Mouse (Mus musculus) left cerebral cortex, adult 11 months (tissue): Measurements from ENCODE around the gene Zmiz1.

ENCODE experiments used
- DNase-seq: peaks from one replicate; pipeline ENCODE4 v3.0.0; 2022; ENCODE audit warnings: low spot score

Gene Zmiz1

DNA sequence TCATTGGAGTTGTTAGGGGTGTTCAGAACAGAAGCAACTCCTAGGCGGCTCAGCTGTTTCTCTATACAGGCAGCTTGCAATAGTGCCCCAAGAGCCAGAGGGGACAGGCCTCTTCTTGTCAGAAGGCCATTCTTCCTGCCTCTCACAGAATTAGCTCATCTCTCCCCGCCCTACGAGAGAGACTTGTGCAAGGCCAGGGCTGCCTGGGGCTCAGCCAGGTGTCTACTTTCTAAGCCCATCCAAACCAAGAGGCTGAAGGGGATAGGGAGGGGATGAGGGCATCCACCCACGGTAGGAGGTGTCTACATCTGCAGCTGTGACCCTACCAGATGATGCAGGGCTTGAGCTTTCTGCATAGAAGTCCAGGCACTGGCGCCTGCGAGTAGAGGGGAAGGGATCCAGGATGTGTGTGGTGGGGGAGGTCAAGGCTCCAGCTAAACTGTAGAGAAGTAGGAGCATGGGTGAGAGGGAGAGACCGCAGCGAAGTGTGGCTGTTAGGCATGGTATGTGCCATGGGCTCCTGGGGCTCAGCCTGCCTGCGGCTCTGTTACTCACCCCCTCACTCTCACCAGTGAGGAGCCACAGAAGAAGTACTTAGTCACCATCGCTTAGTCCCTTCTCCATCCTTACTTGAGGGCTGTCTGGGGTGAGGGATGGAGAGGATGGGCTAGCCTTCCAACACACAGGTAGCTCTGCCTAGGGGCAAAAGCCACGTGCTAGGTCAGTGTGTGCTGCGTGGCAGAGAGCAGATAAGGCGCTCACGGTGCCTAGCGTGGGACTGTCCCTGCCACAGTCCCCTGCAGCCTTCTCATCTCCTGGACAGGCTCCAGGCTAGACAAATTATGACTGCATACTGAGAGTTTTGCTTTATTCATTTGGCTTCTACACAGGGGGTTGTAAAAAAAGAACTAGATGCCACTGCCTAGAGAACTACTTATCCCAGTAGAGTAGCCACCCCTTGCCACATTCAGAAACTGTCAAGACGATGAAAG is 130.3 kb downstream of the Zmiz1 start:
- no peak for DNase-seq

- DNase-seq: no peak
These were observed 132.0 kb downstream of the Zmiz1 start for GRCm38 (mm10) chr14:25591000-25591399.

DNA sequence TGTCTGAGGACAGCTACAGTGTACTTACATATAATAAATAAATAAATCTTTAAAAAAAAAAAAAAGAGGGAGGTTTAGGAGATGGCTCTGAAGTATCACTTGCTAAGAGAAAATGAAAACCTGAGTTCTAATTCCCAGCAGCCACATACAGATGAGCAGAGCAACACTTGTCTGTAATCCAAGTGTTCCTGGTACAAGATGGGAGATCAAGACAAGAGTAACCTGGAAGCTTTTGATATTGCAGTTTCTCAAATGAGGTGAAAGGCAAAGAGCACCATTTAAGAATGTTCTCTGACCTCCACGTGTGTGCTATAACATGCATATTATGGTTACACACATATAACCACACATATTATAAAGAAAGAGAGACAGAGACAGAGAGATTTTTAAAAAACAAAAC is 132.4 kb downstream of the Zmiz1 start:
- DNase-seq: no peak

GRCm38 (mm10) chr14:25592522-25592921 is 133.5 kb downstream of the Zmiz1 start:
- DNase-seq: no peak

GRCm38 (mm10) chr14:25593876-25594275 is 134.9 kb downstream of the Zmiz1 start:
- no peak for DNase-seq

DNA sequence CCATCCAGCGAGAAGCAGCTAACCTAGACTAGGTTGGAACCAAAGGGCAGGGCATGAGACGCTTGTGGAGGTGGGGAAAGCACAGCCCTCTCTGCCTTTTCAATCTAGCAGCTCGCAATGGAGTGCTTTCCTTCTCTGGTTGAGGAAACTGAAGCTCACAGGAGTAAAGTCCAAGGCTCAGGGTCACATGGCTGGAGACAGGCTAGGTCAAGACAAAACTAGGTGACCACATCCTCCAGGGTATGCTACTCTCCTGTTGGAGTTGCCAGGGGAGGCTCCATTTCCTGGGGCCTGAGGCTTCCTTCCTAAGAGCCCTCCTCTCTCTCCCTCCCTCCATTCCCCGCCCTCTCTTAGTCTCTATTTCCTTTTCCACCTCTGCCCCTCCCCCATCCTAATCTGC is 135.6 kb downstream of the Zmiz1 start:
- no peak for DNase-seq

GRCm38 (mm10) chr14:25598960-25599359 is 140.0 kb downstream of the Zmiz1 start:
- no peak for DNase-seq

- DNase-seq: no peak
These were observed 140.9 kb downstream of the Zmiz1 start for GRCm38 (mm10) chr14:25599934-25600333.

- no peak for DNase-seq
These were observed 141.4 kb downstream of the Zmiz1 start for GRCm38 (mm10) chr14:25600358-25600757.

DNA sequence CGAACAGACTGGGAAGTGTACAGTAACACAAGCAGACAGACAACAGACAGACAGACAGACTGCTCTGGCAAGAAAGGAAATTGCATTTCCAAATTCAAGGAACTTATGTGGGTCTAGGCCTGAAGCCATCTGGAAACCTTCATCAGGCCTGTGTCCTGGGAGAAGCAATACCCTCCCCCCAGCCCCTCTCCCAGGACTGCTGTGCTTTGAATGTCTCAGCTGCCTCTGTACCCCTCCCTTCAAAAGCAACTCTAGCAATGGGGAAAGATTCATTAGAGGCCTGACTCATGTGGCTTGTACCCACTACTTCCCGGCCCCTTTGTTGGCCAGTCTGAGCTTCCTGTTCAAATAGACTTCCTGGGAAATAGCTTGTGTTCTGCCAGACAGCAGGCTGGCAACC is 142.0 kb downstream of the Zmiz1 start:
- no peak for DNase-seq

- no peak for DNase-seq
These were observed 143.0 kb downstream of the Zmiz1 start for GRCm38 (mm10) chr14:25602018-25602417.

DNA sequence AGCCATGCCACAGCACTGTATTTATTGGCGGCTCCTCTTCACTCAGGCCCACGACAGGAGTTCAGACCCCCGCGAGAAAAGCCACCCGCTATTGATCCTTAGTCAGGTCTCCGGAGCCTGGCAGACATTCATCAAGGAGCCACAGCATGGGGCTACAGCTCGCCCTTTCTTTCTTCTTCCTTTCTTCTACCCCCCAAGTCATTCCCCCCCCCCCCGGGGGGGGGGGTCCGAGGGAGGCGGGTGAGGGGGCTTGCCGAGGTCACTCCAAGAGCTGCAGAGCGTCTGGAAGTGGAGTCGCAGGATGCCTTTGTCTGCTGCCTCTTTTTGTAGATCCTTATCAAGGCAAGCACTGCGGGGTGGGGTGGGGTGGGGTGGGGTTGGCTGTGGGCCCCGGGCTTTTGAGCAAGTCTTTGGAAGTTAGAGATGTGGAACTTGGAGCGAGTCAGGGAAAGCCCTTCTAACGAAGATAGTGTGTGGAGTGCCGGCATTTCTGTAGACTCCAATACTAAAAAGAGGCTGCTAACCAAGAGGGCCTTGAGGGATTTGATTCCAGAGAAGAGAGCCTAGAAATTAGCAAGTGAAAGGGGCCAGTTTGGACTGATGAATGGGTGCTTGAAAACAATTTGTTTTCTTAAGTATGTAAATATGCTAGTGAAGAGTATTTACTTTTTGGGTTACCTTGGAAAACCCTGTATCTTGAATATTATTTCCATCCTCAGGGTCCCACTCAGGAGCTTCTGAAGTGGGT is 145.6 kb downstream of the Zmiz1 start:
- DNase-seq: no peak

DNA sequence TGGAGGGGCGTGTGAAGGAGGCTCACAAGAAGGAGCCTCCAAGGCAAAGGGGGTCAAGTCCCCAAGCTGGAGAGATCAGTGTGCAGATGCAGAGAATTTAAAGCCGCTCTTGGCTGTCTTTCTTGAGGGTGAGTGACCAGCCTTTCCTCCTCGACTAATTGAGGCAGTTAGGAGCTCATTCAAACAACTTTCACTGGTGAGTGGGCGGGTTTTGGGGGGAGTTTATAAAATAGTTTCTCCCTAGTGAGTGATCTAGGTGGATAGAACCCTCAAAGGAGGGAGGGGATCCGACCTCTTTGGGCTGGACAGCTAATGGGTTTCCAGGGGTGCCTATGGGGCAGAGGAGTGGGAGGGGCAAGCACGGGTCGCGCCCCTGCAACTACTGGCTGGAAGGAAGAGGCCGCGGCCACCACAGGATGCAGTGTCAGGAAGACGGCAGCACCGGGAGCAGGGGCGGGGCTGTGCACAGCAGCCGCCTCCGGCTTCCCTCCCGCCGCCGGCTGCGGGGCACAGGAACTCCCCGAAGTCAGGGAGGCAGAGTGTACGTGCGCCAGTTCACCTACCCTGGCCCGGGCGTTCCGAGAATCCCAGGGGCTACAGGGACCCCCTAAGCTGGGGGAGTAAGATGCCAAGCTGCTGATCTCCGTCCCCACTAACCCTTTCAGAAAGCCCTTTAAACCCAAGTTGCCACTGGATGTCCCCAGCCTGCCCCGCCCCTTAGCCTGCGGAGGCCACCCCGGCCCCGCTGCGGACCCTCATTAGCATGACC is 147.6 kb downstream of the Zmiz1 start:
- no peak for DNase-seq

DNA sequence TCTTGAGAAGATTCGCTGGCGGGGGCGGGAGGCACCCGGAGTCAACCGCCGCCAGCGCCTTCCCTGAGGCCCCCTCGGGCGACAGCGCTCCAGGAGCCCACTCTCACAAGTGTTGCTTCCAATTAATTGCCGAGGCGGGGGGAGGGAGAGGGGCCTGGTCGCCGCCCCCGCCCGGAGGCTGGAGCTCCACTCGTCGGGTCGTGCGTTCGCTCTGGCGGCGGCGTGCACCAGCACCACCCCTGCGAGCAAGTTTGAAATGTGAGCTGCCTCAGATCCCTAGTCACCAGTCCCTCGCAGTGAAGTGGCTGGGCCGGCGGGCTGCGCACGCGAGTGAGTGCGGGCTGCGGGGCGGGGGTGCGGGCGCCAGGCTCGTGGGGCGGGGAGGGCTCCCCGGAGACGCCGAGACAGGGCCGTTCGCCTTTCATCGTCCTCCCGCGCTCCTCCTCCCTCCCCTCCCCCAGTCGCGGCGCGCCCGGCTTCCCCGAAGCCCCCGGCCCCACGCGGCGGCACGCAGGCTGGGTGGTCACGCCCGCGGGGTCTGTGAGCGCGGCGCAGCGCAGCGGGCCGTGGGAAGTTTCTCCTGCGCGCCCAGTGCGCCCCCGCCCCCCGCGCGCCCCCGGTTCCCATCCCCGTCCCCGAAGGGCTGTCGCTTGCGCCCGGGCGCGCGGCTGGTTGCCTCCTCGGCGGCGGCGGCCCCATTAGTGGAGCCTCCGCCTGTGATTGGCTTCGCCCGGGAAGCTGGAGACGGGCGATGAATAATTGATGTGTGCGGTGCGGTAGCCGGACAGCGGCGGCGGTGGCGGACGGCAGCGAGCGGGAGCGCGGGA is 148.4 kb downstream of the Zmiz1 start:
- no peak for DNase-seq

DNA sequence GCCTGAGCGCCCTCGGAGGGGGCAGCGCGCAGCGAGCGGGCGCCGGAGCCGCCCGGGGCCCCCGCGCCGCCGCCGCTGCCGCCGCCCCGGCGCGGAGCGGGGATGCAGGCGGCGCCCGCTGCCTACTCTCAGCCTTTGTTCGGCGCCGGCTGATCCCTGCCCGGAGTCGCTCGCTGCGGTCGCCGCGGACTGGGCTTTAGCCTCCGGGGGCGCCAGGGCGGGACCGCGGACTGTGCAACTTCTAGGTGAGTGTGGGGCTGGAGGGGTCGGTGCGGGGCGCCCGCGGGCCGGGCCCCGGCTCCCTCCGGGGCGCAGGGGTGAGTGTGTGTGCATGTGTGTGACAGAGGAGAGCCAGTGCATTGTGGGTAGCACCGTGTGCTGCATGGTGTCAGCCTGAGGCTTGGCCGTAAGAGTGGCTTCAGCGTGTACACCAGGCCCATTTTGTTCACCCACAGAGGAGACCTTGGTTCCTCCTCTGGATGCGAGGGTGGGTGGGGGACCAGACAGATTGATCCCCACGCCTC is 149.0 kb downstream of the Zmiz1 start:
- DNase-seq: no peak

- DNase-seq: no peak
These were observed 149.6 kb downstream of the Zmiz1 start for GRCm38 (mm10) chr14:25608618-25609017.

GRCm38 (mm10) chr14:25609355-25609754 is 150.4 kb downstream of the Zmiz1 start:
- DNase-seq: no peak

DNA sequence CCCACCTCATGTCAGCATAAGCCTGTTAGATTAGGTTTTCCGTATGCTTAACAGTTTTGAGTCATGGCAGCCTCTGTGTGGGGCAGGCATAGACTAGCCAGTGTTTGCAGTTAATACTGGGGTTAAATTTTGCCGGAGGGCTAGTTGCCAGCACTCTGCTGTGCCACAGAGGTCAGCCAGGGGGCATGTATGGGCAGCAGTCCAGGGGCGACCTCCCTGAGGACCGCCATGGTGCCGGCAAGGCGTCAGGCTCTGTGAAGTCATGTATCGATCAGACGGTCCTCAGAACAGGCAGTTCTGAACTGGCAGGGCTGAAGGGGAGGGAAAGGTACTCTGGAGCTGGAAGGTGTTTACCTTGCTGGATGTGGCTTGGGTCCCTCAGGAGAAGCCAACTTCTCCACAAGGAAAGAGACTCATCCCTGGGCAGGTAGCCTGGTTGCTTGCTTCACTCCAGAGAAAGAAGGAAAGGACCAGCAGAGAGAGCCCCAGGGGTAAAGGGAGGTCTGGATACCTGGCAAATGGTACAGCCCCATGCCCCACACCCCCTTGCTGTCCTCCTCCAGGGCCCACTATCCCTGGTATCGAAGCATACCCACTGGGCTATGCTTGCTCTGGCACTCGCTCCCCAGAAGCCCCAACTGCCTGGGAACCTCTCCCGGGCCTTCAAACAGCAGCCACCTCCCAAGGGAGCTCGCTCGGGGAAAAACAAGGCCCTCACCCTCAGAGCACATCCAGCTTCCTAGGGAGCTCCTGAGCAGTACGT is 151.6 kb downstream of the Zmiz1 start:
- DNase-seq: no peak

DNA sequence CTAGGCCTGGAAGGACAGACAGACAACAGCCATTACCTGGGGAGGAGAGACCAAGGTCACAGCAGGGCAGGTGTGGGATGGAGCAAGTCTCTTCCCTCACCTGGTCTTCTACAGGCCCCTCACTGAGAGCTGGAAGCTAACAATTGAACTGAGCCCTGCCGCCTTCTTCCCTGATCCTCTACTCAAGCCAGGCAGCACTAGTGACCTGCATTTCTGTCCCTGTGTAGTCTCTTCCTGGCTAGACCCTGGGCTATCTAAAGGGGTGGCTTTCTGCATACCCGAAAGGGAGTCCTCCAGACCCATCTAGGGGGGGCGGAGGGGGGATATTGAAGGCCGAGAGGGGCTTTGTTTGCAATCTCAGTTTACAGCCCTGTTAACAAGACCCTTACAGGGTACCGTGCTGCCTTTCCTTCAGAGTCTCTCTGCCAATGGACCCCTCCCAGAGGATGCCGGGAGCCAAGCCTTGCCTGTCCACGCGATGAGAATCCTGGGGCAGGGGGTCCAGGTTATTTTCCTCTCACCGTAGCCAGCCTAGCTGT is 152.2 kb downstream of the Zmiz1 start:
- DNase-seq: no peak
